Mouse (Mus musculus): ENCODE results near the gene Pate2. TPM values are rescaled to one million over a fixed set of nuclear protein-coding genes. Genes with fewer than 3 reads are reported as not detected.

Pate2 gene
- total RNA-seq (2021), result not detected
- long read RNA-seq, experiment 1, result 0 reads
- long read RNA-seq, experiment 2, result 0 reads

GRCm38 (mm10) chr9:35569571-35570534 is at the start of gene Pate2, which contains the start of gene Hyls1:
Gene Pate2 (plus strand): TSS chr9:35570284.
Gene Hyls1 (minus strand): TSS chr9:35570398.
- DNase-seq (ENCODE audit: low spot score), result peak; percentile 94

GRCm38 (mm10) chr9:35520631-35521348 is 49.3 kb upstream of the Pate2 start:
- DNase-seq (ENCODE audit: low spot score), result no peak

- DNase-seq (ENCODE audit: low spot score), result no peak
Measured at GRCm38 (mm10) chr9:35522241-35522640, 47.8 kb upstream of the Pate2 start.

GRCm38 (mm10) chr9:35522821-35523515 is 47.1 kb upstream of the Pate2 start:
- DNase-seq (ENCODE audit: low spot score), result no peak

GRCm38 (mm10) chr9:35523541-35523940 is 46.5 kb upstream of the Pate2 start:
- DNase-seq (ENCODE audit: low spot score), result peak; percentile 48

GRCm38 (mm10) chr9:35523941-35524411 is 46.1 kb upstream of the Pate2 start:
- DNase-seq (ENCODE audit: low spot score), result peak; percentile 76

- DNase-seq (ENCODE audit: low spot score), result no peak
Measured at GRCm38 (mm10) chr9:35529141-35529540, 40.9 kb upstream of the Pate2 start.

GRCm38 (mm10) chr9:35529796-35530195 is 40.3 kb upstream of the Pate2 start:
- no peak for DNase-seq (ENCODE audit: low spot score)

GRCm38 (mm10) chr9:35533266-35533665 is 36.8 kb upstream of the Pate2 start:
- peak; percentile 19 for DNase-seq (ENCODE audit: low spot score)

GRCm38 (mm10) chr9:35535110-35535509 is 35.0 kb upstream of the Pate2 start:
- peak; percentile 65 for DNase-seq (ENCODE audit: low spot score)

GRCm38 (mm10) chr9:35535876-35536275 is 34.2 kb upstream of the Pate2 start:
- DNase-seq (ENCODE audit: low spot score), result no peak

- DNase-seq (ENCODE audit: low spot score), result no peak
Measured at GRCm38 (mm10) chr9:35539001-35539750, 30.9 kb upstream of the Pate2 start.

GRCm38 (mm10) chr9:35541024-35541423 is 29.1 kb upstream of the Pate2 start:
- DNase-seq (ENCODE audit: low spot score), result no peak

GRCm38 (mm10) chr9:35541488-35541887 is 28.6 kb upstream of the Pate2 start:
- DNase-seq (ENCODE audit: low spot score), result peak; percentile 75

GRCm38 (mm10) chr9:35541941-35542340 is 28.1 kb upstream of the Pate2 start:
- no peak for DNase-seq (ENCODE audit: low spot score)

GRCm38 (mm10) chr9:35543099-35543860 is 26.8 kb upstream of the Pate2 start:
- DNase-seq (ENCODE audit: low spot score), result no peak

- DNase-seq (ENCODE audit: low spot score), result peak; percentile 56
Measured at GRCm38 (mm10) chr9:35544666-35545065, 25.4 kb upstream of the Pate2 start.

GRCm38 (mm10) chr9:35545704-35546103 is 24.4 kb upstream of the Pate2 start:
- DNase-seq (ENCODE audit: low spot score), result no peak

GRCm38 (mm10) chr9:35546745-35547144 is 23.3 kb upstream of the Pate2 start:
- DNase-seq (ENCODE audit: low spot score), result no peak

- DNase-seq (ENCODE audit: low spot score), result no peak
Measured at GRCm38 (mm10) chr9:35548455-35548854, 21.6 kb upstream of the Pate2 start.

All from gastrocnemius, adult 18-20 months (tissue).